Comparison of ENCODE assay signal across 9 mouse cellular contexts in the genomic region with DNA sequence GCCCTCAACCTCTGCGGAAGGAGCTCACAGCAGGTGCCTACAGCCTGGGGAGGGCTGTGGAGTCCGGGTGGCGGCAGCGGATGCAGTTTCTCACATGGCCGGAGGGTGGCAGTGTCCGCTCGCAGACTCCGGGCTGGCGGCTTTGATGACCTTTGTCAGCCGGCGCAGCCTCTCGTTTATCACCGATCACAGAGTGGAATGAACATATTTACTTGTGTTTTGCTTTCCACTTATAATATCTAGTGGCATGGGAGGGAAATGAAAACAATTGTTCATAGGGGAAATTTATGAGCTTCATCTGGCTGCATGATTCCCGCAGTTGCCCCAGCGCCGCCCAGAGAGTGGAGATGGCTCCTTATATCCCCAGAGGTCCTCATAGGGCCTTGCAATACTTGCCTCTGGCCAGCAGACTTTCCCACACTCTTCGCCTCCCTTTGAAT.
DNase-seq lines count a peak whose midpoint lies in the region; ATAC-seq and TF ChIP-seq lines count a peak whose summit lies in the region.
"Had no signal": no experiment of that assay in that cellular context is flagged by ENCODE, and none has a peak within 500 bp of the region (broad histone marks: within the 10 kb centered on the region; RNA-seq: fewer than 3 reads in every experiment).

No protein-coding gene starts in this region.

- peak; percentile 75 for DNase-seq in adrenal gland, adult 2 months
- peak; percentile 87 to 89 for DNase-seq in cerebellum, postnatal 14 days
- DNase-seq in gastrocnemius, adult 18-20 months (ENCODE audit: low spot score) = peak; percentile 62
- DNase-seq in hindbrain, embryonic 14.5 days (ENCODE audit: low spot score) = peak; percentile 71
- DNase-seq in left cerebral cortex, adult 2 months (ENCODE audit: extremely low spot score in 1 of 2, low spot score in 2 of 2) = peak; percentile 70 to 85
- DNase-seq in right cerebral cortex, adult 2 months (ENCODE audit: low spot score in 2 of 2) = peak; percentile 75 to 77

- peak; percentile 64; the same call in 1 of the 2 replicates for ATAC-seq in hindbrain, embryonic 14.5 days (ENCODE audit: low FRiP score)
- ATAC-seq in erythroid progenitor cell, adult 5-6 weeks (replicated peaks; ENCODE audit: low FRiP score, poor library complexity, severe bottlenecking) = no peak

- peaks cover 4% of the 10 kb centered on the region; the same call in 1 of the 2 replicates for H3K9me3 ChIP-seq in hindbrain, embryonic 14.5 days (ENCODE audit: control insufficient read depth, low read length)
- peaks cover 5% of the 10 kb centered on the region for H3K9me3 ChIP-seq in megakaryocyte, embryonic 14.5 days

- no peak overlapping the region for H3K27ac ChIP-seq in hindbrain, embryonic 14.5 days
- no peak overlapping the region for H3K27ac ChIP-seq in left cerebral cortex, adult 2 months
- H3K27ac ChIP-seq: macrophage had no signal

- TF ChIP-seq CTCF in left cerebral cortex, adult 2 months (IDR thresholded peaks at IDR 0.05) = peak; percentile 96

- 2% methylated on average over 17 of the region's 17 CpGs for WGBS in hindbrain, embryonic 14.5 days

- H3K4me2 ChIP-seq in hindbrain, embryonic 14.5 days (replicated peaks) = peak overlapping the region; percentile 38

- intact Hi-C loops in left cerebral cortex, adult 2 months (cut with DNase I) = loop anchor here (2.0 to 10.0 kb wide), 6 partner anchors 170 to 1443 kb away; no protein-coding TSS in a partner anchor

- H3K4me3 ChIP-seq in hindbrain, embryonic 14.5 days (replicated peaks; ENCODE audit: low read length) = no peak overlapping the region
- peak overlapping the region; percentile 29; the same call in 1 of the 2 replicates for H3K4me3 ChIP-seq in left cerebral cortex, adult 2 months
- peak overlapping the region; percentile 23 for H3K4me3 ChIP-seq in megakaryocyte, embryonic 14.5 days (replicated peaks)

- H3K27me3 ChIP-seq in hindbrain, embryonic 14.5 days (ENCODE audit: control insufficient read depth, insufficient read depth, low read length) = no peaks in the 10 kb centered on the region
- peaks cover 13% of the 10 kb centered on the region for H3K27me3 ChIP-seq in megakaryocyte, embryonic 14.5 days (replicated peaks)

- no peaks in the 10 kb centered on the region for H3K36me3 ChIP-seq in hindbrain, embryonic 14.5 days (replicated peaks; ENCODE audit: control insufficient read depth, insufficient read depth)
- H3K36me3 ChIP-seq in megakaryocyte, embryonic 14.5 days (replicated peaks; ENCODE audit: low read length) = no peaks in the 10 kb centered on the region

- no peak overlapping the region for H3K9ac ChIP-seq in hindbrain, embryonic 14.5 days

- H3K4me1 ChIP-seq in hindbrain, embryonic 14.5 days (replicated peaks; ENCODE audit: control insufficient read depth, insufficient read depth, low read length) = no peaks in the 10 kb centered on the region
- peaks cover 11% of the 10 kb centered on the region for H3K4me1 ChIP-seq in megakaryocyte, embryonic 14.5 days
